Mouse (Mus musculus) cerebellum, adult 2 months (tissue): ENCODE data around the gene Chst14.

Experiments used
- CTCF ChIP-seq: fragments of 200-500 bp; IDR thresholded peaks from 2 replicates; pipeline ENCODE4 v1.5.1; 2011; ENCODE audit warnings: low read depth, mild to moderate bottlenecking, control low read depth, low read length, moderate library complexity, borderline replicate concordance; ENCODE audit not compliant: insufficient read depth
- POLR2A ChIP-seq: fragments of 200-500 bp; IDR thresholded peaks from 2 replicates; pipeline ENCODE4 v1.6.1; 2011; ENCODE audit warnings: low read length, control low read depth, borderline replicate concordance; ENCODE audit not compliant: insufficient read depth

DNA sequence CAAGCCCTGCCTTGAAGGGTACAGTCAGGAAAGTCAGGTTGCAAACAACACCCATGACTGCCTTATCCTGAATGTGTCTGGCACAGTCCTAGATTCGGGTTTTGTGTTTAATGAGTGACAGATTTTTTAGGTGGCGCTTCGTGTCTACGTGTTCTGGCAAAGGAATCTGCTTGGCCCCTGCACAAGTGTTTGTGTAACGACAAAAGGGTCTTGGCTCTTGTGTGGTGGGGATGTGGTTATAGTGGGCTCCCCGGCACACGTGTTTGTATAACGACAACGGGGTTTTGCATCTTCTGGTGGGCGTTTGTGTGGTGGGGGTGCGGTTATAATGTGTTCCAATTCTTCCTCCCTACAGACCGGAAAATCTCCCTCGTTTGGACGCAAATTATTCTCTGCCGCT, 49.6 kb downstream of the Chst14 start:
- no peak for TF ChIP-seq POLR2A
- TF ChIP-seq CTCF, result no peak
